Mouse (Mus musculus) mature B cell (primary cell): Measurements from ENCODE around the gene 4930469K13Rik.

Experiments used
- in situ Hi-C: fragments of 300-500 bp; cut with MboI; formaldehyde crosslinking; loops from 2 replicates; pipeline ENCODE4 v1.14.3; 2019

Gene 4930469K13Rik

DNA sequence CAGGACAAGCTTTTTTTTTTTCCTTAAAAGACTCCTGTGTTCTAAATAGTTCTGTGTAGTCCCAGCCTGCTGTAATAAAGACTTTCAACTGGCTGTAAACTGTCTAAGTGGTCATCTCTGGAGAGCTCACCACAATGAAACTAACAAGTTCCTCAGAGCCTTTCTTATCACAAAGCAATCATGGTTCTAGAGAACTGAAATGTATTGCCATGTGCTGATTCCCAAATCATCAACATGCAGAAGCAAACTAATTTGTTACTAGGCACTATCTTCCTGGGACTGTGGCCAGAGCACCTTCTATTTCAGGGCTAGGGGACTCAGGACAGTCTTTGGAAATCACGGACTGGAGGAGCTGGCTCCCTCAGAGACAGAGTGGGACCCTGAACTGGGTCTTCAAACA, 154.8 kb downstream of the 4930469K13Rik start:
- in situ Hi-C loops = no loop called here

DNA sequence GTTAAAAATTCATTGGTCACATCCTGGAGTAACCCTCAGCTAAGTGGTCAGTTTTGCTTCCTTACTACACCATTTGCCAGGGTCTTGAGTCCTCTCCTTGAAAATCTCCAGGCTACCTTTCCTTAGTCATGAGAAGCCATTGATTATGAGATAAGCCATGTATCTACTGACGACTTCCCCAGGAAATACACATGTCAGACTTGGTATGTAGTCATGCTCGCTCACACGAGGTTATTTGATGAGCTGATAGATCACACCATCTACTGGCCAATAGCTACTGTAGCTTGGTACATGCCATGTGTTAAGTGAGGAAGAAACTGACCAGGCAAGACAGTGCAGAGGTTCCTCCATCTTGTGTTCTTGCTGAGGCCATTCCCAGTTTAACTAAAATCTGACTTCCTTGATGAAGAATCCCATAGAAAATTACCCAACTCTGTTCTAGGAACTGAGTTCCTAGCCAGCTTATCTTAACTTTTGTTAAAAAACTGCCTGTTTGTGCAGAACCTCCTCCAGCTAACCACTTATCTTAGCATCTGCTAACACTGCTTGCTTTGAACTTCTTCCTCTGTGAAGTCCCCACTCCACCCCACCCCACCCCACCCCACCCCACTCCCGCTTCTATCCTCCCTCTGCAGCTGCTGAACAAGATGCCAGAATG, 158.8 kb downstream of the 4930469K13Rik start:
- in situ Hi-C loops = no loop called here

DNA sequence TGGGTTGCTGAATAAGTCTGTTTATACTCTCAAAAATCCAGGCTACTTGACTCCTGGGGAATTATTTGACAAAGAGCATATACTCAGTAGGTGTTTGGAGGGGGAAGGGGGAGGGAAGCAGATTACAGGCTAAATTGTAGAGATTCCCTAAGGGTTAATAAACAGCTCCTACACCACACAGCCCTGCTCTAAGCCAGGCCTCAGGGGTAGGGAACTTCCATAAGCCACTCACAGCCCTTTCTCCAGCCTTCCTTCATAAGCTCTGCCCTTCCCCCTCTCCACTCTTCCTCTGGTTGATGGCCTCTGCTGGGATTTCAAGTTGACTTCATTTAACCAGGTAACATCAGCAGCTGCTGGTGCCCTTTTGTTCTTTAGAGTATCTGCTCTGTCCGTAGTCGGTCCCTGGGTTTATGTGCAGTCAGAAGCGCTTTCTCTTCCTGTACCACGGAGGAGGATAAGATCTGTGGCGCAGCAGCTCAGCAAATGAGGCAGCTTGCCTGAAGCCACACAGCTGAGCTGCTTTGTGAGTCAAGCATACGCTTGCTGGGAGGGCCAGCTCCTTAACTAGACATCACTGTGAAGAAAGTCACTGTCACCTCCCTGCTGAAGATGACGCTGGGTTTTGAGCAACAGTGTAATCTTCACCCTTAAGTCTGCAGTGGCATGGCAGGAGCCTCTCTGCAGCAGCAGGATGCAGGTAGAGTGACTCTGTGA, 159.6 kb downstream of the 4930469K13Rik start:
- in situ Hi-C loops = no loop called here

DNA sequence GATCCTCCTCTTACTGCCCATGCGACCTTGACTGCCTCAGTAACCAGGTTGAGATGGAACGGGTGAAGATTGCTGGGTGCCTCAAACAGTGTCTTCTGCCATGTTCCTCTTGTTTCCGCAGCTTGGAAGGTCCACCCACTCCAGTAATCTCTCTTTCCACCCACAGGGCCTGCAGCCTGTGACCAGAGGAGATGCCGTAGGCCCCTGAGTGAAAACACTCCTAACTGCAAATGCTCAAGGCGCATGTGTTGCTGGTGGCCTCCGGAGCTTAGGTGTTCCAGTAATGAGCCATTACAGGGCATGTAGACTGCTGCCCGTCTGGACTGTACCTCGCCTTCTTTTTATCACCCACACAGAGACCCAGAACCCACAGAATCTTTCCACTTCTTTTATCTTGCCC, 160.7 kb downstream of the 4930469K13Rik start:
- in situ Hi-C loops = no loop called here

DNA sequence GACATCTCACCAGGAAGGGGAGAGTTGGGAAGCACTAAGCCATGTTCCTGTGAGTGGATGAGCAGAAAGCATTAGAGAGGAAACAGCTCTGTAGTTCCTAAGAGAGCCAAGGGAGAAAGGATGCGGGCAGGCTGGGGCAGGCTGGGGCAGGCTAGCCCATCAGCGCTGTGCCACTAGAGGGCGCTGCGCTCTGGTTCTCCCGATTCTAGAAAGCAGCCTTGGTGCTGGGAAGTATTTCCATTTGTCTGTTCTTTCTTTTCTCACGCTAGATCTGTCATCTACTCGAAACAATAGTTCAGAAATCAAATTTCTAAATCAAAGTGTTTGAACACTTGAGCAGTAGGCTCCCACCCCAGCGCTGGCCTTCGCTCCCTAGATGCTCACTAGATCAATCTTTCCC, 164.1 kb downstream of the 4930469K13Rik start:
- in situ Hi-C loops = no loop called here

DNA sequence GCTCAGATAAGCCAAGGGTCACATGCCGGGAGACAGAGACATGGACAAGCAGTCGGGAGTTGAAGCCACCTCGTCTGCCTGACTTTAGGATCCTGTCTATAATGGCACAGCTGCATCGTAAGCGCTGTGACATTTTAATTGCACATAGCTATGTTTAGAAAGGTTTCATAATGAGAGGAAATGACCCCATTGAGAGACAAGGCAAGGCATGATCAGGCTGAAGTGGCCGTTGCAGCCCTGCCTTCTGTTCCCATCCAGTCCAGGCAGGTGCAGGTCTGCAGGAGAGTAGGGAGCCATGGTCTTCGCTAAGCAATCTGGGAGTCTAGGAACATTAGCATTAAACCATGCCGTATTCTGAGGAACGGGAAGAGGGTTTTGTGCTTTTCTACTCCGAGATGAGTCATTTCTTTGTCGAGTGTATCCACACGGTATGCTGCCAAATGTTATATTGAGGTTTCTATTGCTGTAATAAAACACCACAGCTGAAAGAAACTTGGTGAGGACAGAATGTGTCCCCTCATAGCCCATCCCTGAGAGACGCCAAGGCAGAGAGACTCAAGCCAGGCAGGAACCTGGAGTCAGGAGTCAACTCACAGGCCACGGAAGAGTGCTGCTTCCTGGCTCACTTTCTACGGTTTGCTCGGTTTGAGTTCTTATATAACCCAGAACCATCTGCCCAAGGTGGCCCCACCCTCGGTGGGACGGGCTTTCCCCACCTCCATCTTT, 165.8 kb downstream of the 4930469K13Rik start:
- in situ Hi-C loops = no loop called here

DNA sequence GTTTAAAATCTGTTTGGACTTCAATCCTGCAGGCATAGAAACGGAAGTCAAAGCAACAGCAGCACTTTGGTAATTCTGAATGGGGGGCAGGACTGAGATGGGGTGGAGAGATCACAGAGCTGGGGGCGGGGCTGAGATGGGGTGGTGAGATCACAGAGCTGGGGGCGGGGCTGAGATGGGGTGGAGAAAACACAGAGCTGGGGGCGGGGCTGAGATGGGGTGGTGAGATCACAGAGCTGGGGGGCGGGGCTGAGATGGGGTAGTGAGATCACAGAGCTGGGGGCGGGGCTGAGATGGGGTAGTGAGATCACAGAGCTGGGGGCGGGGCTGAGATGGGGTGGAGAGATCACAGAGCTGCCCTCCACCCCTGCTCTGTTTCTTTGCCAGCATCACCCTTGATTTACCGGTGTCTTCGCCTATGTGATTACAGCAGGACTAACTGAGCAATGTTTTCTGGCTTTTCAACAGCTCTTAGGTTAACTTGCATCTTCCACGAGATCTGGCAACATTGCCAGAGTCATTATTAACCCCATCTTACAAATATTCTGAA, 166.4 kb downstream of the 4930469K13Rik start:
- in situ Hi-C loops = no loop called here

DNA sequence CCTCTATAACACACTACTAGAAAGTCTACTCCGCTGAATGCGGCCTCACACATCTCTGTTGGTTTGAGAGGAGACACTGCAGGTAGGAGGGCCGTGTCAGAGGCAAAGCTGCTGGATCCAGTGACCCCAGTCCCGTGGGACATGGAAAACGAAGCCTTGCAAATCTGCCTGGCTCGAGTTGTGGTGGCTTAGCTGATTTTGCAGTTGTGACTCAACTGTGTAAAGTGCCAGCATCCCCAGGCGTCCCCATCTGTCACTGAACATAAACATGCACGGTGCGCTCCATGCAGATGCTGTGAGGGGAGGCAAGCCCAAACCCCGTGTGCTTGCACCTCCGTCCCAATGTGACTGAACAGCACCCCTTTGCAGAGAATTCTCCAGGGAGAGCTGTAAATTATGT, 168.9 kb downstream of the 4930469K13Rik start:
- in situ Hi-C loops = no loop called here

DNA sequence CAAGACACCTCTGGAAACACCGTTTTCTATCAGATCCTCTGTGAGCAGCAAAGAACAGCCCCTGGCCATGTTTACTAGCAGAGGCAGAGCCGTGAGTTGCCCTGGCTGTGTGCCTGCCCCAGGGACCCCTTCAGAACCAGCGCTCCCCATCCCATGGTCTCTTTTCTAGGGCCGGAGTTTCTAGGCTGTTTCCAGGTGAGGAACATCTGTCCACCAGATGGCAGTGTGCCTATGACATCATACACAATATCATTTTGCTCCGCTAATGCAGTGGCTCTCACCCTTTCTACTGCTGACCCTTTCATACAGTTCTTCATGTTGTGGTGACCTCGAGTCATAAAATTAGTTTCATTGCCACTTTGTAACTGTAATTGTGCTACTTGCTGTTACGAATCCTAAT, 169.7 kb downstream of the 4930469K13Rik start:
- in situ Hi-C loops = no loop called here

DNA sequence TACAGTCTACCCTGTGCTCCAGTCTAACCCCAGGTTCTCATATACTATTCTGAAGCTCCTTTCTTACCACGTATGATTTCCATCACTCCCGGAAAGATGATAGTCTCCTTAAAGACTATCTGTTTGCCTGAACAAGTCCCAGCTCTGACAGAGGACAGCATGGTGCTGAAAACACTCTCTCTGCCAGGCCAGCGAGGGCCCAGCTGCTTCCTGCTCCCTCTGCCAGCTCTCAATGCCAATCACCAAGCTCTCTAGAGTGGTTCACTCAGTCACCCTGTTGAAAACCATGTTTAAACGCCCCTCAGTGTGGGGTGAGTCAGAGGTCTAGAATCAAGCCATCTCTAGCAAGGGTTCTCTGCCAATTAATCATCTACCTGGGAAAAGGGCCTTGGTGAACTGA, 170.5 kb downstream of the 4930469K13Rik start:
- in situ Hi-C loops = no loop called here

DNA sequence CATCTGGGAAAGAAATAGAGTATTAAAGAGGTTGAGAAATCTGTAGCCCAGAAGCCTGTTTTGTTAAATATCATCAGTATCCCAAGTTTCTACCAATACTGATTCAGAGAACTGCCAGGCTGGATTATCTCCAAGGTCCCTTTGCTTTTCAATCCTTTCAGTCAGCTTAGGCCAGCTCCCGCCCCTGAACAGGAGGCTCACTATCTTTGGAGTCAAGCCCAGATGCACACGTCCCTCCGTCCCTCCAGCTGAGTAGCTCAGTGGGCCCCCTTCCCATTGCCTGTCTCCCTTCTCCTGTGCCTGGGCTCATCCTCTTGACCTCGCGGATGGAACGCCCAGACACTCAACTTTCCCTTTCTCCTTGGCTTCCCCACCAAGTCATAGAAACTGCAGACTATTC, 171.0 kb downstream of the 4930469K13Rik start:
- in situ Hi-C loops = no loop called here

DNA sequence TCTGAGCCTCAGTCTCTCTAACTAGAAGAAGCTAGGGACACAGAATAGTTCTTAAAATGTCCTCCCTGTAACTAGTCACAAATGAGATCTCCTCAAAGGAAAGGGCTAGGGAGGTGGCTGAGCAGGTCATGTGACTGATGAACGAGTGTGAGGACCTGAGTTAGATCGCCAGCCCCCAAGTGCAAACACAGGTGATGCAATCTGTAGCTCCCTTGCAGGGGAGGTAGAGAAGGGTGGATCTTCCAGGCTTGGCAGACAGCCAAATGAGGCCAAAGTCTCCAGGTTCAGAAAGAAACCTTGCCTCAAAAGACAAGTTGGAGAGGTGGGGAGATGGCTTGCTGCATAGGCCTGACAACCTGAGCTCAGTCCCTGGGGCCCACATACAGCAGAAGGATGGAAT, 171.8 kb downstream of the 4930469K13Rik start:
- in situ Hi-C loops = no loop called here

DNA sequence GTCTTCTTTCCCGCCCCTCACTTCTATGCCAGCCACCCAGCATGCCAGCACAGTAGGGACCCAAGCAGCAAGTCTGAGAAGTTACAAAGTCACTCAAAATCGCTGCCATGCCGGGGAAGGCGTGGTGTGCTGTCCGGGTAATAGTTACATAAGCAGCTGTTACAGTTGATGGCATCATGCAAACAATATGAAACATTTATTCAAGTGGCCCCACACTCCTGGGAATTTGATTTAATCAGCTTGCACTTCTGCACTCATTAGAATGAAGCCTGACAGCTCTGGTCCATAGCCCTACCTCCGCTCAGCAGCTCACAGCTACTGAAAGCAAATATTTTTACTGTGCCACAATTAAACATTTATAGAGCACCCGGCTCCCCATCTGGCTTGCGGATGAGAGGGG, 172.6 kb downstream of the 4930469K13Rik start:
- in situ Hi-C loops = no loop called here
